Mouse (Mus musculus): Measurements from ENCODE around the gene Scgb1b30. TPM values are rescaled to one million over a fixed set of nuclear protein-coding genes. Genes with fewer than 3 reads are reported as not detected.

Gene Scgb1b30
- polyA plus RNA-seq, 1 experiment from 2014 or later = not detected

DNA sequence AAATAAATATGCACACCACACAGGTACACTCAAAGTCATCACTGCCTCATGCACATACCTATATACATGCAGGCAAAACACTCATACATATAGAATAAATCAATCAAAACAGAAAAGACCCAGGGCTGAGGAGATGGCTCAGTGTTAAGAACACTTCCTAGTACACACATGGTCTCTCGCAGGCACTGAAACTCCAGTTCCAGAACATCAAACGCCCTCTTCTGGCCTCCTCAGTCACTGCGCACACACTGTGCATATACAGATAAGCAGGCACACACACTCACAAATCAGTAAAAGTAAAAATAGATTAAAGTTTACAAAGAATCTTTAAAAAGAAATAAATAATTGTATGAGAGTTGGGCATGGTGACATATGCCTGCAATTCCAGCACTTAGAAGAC is 31.1 kb downstream of the Scgb1b30 start:
- Histone ChIP-seq H3K4me3 (ENCODE audit: low read depth, low read length) (no peak overlapping the region), H3K36me3 (ENCODE audit: control insufficient read depth, insufficient read depth, low read length) (no peaks in the 10 kb centered on the region), H3K9me3 (ENCODE audit: control insufficient read depth, low read length) (no peaks in the 10 kb centered on the region), H3K9ac (replicated peaks; ENCODE audit: low read depth, low read length) (no peak overlapping the region), H3K4me1 (ENCODE audit: control insufficient read depth, insufficient read depth, low read length) (peaks cover 3% of the 10 kb centered on the region; the same call in 1 of the 2 replicates), H3K27ac (ENCODE audit: low read depth, low read length) (no peak overlapping the region), H3K4me2 (ENCODE audit: low read depth, low read length) (no peak overlapping the region), H3K27me3 (ENCODE audit: control insufficient read depth, insufficient read depth, low read length) (no peaks in the 10 kb centered on the region)
- ATAC-seq (ENCODE audit: low read depth) = no peak
- 80% methylated on average over 3 of the region's 3 CpGs for WGBS

DNA sequence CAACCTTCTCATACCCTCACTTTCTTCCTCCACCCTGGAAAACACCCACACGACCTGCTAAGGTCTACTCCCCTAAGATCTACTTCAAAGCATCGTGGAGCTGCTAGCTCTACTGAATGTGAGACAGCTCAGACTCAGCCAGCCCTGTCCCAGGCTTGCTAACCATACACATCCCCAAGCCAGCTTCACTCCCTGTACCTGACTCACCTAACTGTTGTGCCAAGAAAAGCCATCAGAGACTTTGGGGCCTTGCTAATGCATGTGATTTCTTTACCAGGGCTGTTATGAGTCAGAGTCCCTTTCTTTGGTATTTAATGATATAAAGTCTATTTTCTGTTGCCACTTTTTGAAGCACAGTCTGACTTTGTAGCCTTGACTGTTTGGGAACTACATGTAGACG is 35.9 kb downstream of the Scgb1b30 start:
- H3K9ac ChIP-seq (replicated peaks; ENCODE audit: low read depth, low read length) = no peak overlapping the region
- no peak for ATAC-seq (ENCODE audit: low read depth)
- peaks cover 3% of the 10 kb centered on the region; the same call in 1 of the 2 replicates for H3K4me1 ChIP-seq (ENCODE audit: control insufficient read depth, insufficient read depth, low read length)
- peak overlapping the region; percentile 55; the same call in 1 of the 2 replicates for H3K4me2 ChIP-seq (ENCODE audit: low read depth, low read length)
- H3K36me3 ChIP-seq (ENCODE audit: control insufficient read depth, insufficient read depth, low read length) = no peaks in the 10 kb centered on the region
- WGBS = 79% methylated on average over 3 of the region's 3 CpGs
- H3K27ac ChIP-seq (ENCODE audit: low read depth, low read length) = no peak overlapping the region
- H3K4me3 ChIP-seq (ENCODE audit: low read depth, low read length) = no peak overlapping the region
- H3K9me3 ChIP-seq (ENCODE audit: control insufficient read depth, low read length) = no peaks in the 10 kb centered on the region
- H3K27me3 ChIP-seq (ENCODE audit: control insufficient read depth, insufficient read depth, low read length) = no peaks in the 10 kb centered on the region

DNA sequence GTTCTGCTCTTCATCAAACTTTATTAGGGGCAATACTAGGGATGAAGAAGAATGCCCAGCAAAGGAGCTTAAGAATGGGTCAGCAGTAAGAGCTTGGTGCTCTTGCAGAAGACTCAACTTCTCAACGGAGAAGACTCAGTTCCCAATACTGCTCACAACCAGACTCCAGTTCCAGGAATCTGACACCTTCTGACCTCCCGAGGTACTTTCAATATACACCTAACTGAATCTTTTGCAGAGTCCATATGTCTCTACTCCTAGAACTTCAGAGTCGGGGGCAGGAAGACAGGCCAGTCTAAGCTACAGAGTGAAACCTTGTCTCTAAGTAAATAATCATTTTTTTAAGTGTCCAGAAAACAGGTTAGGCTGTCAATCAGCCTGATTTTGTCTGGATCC is 36.7 kb downstream of the Scgb1b30 start:
- Histone ChIP-seq H3K27ac (ENCODE audit: low read depth, low read length) (no peak overlapping the region), H3K36me3 (ENCODE audit: control insufficient read depth, insufficient read depth, low read length) (no peaks in the 10 kb centered on the region), H3K4me1 (ENCODE audit: control insufficient read depth, insufficient read depth, low read length) (peaks cover 3% of the 10 kb centered on the region; the same call in 1 of the 2 replicates), H3K4me3 (ENCODE audit: low read depth, low read length) (peak overlapping the region; percentile 72), H3K27me3 (ENCODE audit: control insufficient read depth, insufficient read depth, low read length) (no peaks in the 10 kb centered on the region), H3K9me3 (ENCODE audit: control insufficient read depth, low read length) (no peaks in the 10 kb centered on the region), H3K9ac (replicated peaks; ENCODE audit: low read depth, low read length) (peak overlapping the region; percentile 92), H3K4me2 (ENCODE audit: low read depth, low read length) (peak overlapping the region; percentile 55)
- WGBS = 11% methylated on average over 3 of the region's 3 CpGs
- peak; percentile 16; the same call in 1 of the 2 replicates for ATAC-seq (ENCODE audit: low read depth)

DNA sequence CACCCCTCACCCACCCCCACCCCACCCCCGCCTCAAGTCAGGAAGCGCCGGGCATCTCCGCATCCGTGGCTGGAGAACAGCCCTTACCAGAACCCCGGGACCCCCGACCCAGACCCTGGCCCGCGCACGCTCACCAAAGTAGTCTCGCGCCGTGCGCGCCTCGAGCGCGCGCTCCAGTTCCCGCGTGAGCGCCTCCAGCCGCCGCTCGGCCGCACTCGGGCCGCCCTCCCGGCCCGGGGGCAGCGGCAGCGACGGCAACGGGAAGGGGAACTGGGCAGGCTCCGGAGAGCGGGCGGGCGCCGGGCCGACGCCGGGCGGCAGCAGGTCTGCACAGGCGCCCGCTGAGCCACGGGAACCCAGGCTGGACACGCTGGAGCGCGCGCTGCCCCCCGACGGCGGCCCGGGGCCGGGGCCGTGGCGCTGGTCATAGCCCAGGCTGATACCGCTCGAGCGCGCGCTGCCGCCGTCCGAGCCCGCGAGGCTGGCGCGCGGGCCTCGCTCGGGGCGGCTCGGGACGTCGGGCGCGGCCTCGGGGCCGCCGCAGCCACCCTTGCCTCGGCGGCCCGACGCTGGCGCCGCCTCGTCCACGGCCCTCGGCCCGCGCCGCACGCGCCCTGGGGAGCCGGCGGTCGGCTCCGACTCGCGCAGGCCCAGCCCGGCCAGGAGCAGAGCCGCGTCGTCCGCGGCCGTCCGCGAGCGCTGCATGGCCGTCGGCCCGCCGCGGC is 37.3 kb downstream of the Scgb1b30 start:
- peak; percentile 83 for ATAC-seq (ENCODE audit: low read depth)
- under 1% methylated on average over 58 of the region's 116 CpGs for WGBS

DNA sequence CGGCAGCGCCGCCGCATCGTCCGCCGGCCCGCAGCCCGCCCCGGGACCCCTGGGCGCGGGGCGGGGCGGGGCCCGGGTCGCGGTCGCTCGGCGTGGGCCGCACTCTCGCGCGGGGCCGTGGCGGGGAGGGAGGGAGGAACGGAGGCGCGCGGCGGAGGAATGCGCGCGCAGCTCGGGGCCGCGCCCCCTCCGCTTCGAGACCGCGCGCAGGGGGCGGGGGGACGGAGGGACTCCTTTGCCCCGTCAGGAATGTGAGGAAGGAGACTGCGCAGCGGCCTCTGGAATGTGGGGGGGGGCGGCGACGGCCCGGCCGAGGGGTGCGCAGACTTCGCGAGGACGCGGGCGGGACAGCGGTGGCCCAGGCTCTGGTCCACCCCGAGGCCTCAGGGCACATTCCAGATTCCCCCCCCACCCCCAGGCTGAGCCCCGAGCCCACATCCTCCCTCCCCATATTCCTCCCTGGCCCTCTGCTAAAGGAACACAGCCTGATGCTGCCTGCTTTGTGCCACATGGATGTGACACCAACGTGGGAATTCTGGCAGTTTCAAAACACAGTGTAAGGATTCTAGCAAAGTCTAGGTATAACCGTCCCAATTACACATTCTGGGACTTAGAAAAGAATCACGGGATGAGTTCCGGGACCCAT is 38.0 kb downstream of the Scgb1b30 start, which contains the start of gene Wtip:
Wtip (minus strand) TSS at position 152 of the 646 bp plus-strand sequence.
- Histone ChIP-seq H3K9me3 (ENCODE audit: control insufficient read depth, low read length) (no peaks in the 10 kb centered on the region), H3K9ac (replicated peaks; ENCODE audit: low read depth, low read length) (peak within 1 kb of the TSS; percentile 92), H3K36me3 (ENCODE audit: control insufficient read depth, insufficient read depth, low read length) (no peaks in the 10 kb centered on the region), H3K4me2 (ENCODE audit: low read depth, low read length) (peak within 1 kb of the TSS; percentile 55), H3K4me3 (ENCODE audit: low read depth, low read length) (peak within 1 kb of the TSS; percentile 72), H3K27ac (ENCODE audit: low read depth, low read length) (peak within 1 kb of the TSS; percentile 64; the same call in 1 of the 2 replicates), H3K27me3 (ENCODE audit: control insufficient read depth, insufficient read depth, low read length) (no peaks in the 10 kb centered on the region), H3K4me1 (ENCODE audit: control insufficient read depth, insufficient read depth, low read length) (peaks cover 3% of the 10 kb centered on the region; the same call in 1 of the 2 replicates)
- peak; percentile 85 for ATAC-seq (ENCODE audit: low read depth)
- WGBS = 2% methylated on average over 27 of the region's 65 CpGs

More for the DNA sequence above, 37.3 kb downstream of the Scgb1b30 start:
- Histone ChIP-seq H3K27ac (ENCODE audit: low read depth, low read length) (peak overlapping the region; percentile 64; the same call in 1 of the 2 replicates), H3K9ac (replicated peaks; ENCODE audit: low read depth, low read length) (peak overlapping the region; percentile 92), H3K4me2 (ENCODE audit: low read depth, low read length) (peak overlapping the region; percentile 55), H3K36me3 (ENCODE audit: control insufficient read depth, insufficient read depth, low read length) (no peaks in the 10 kb centered on the region), H3K27me3 (ENCODE audit: control insufficient read depth, insufficient read depth, low read length) (no peaks in the 10 kb centered on the region), H3K4me1 (ENCODE audit: control insufficient read depth, insufficient read depth, low read length) (peaks cover 3% of the 10 kb centered on the region; the same call in 1 of the 2 replicates), H3K4me3 (ENCODE audit: low read depth, low read length) (peak overlapping the region; percentile 72), H3K9me3 (ENCODE audit: control insufficient read depth, low read length) (no peaks in the 10 kb centered on the region)

DNA sequence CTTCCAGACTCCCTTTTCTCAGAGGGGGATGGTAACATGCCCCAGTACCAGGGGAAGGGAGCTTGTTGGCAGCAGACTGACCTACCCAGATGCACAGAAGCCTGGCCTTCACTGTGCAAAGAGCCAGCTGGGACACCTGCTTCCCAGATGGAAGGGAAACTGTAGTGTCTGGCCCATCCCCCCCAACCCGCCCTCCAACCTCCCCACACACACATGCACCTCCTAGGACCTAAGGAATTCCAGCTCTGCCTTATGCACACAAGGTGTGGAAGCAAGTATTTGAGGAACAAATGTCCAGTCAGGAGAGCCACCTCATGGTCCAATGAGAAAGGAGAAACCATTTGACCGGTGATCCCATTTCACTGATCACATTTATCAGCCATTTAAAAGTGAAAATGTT is 39.1 kb downstream of the Scgb1b30 start:
- no peaks in the 10 kb centered on the region for H3K36me3 ChIP-seq (ENCODE audit: control insufficient read depth, insufficient read depth, low read length)

DNA sequence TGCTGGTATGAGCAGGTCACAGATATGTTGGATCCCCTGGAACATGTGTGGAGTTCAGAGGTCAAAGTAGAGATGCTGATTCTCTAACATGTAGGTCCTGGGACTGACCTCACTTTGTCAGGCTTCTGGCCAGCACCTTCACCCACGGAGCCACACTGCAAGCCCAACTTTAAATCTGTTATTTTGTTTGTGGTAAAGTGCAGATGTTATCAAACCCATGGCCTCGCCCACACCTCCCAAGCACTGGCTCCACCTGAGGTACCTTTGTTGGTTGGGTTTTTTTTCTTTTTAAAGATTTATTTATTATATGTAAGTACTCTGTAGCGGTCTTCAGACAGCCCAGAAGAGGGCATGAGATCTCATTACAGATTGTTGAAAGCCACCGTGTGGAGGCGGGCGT is 44.3 kb downstream of the Scgb1b30 start:
- Histone ChIP-seq H3K9ac (replicated peaks; ENCODE audit: low read depth, low read length) (no peak overlapping the region), H3K4me3 (ENCODE audit: low read depth, low read length) (no peak overlapping the region), H3K4me2 (ENCODE audit: low read depth, low read length) (no peak overlapping the region), H3K27ac (ENCODE audit: low read depth, low read length) (no peak overlapping the region), H3K36me3 (ENCODE audit: control insufficient read depth, insufficient read depth, low read length) (peaks cover 35% of the 10 kb centered on the region), H3K9me3 (ENCODE audit: control insufficient read depth, low read length) (no peaks in the 10 kb centered on the region), H3K27me3 (ENCODE audit: control insufficient read depth, insufficient read depth, low read length) (no peaks in the 10 kb centered on the region), H3K4me1 (ENCODE audit: control insufficient read depth, insufficient read depth, low read length) (no peaks in the 10 kb centered on the region)
- 88% methylated on average over 6 of the region's 6 CpGs for WGBS
- no peak for ATAC-seq (ENCODE audit: low read depth)

More for the DNA sequence above, 39.1 kb downstream of the Scgb1b30 start:
- Histone ChIP-seq H3K4me3 (ENCODE audit: low read depth, low read length) (no peak overlapping the region), H3K4me1 (ENCODE audit: control insufficient read depth, insufficient read depth, low read length) (peaks cover 3% of the 10 kb centered on the region; the same call in 1 of the 2 replicates), H3K4me2 (ENCODE audit: low read depth, low read length) (no peak overlapping the region), H3K9ac (replicated peaks; ENCODE audit: low read depth, low read length) (no peak overlapping the region), H3K27me3 (ENCODE audit: control insufficient read depth, insufficient read depth, low read length) (no peaks in the 10 kb centered on the region), H3K9me3 (ENCODE audit: control insufficient read depth, low read length) (no peaks in the 10 kb centered on the region), H3K27ac (ENCODE audit: low read depth, low read length) (no peak overlapping the region)
- no peak for ATAC-seq (ENCODE audit: low read depth)
- 84% methylated on average over 2 of the region's 2 CpGs for WGBS

DNA sequence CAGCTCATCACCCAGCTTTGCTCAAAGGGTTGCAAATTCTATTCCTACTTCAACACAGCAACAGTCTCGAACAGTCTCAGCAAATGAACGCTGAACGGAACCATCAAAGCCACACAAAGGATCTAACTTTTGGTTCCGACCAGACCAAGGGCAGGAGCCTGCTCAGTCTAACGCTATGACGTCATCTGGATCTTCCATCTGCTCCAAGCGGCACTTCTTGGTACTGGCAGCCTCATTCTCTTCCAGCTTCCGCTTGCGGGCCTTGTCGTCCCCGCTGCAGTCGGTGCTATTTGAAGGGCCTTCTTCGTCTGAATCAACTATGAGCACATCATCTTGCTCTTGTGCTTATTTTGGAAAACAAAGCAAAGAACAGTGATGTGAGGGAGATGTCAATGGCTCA is 45.9 kb downstream of the Scgb1b30 start:
- Histone ChIP-seq H3K36me3 (ENCODE audit: control insufficient read depth, insufficient read depth, low read length) (peaks cover 50% of the 10 kb centered on the region), H3K9ac (replicated peaks; ENCODE audit: low read depth, low read length) (no peak overlapping the region), H3K9me3 (ENCODE audit: control insufficient read depth, low read length) (no peaks in the 10 kb centered on the region), H3K27me3 (ENCODE audit: control insufficient read depth, insufficient read depth, low read length) (no peaks in the 10 kb centered on the region), H3K4me3 (ENCODE audit: low read depth, low read length) (no peak overlapping the region), H3K4me1 (ENCODE audit: control insufficient read depth, insufficient read depth, low read length) (no peaks in the 10 kb centered on the region), H3K4me2 (ENCODE audit: low read depth, low read length) (no peak overlapping the region), H3K27ac (ENCODE audit: low read depth, low read length) (no peak overlapping the region)
- ATAC-seq (ENCODE audit: low read depth) = no peak
- WGBS = 99% methylated on average over 13 of the region's 13 CpGs

DNA sequence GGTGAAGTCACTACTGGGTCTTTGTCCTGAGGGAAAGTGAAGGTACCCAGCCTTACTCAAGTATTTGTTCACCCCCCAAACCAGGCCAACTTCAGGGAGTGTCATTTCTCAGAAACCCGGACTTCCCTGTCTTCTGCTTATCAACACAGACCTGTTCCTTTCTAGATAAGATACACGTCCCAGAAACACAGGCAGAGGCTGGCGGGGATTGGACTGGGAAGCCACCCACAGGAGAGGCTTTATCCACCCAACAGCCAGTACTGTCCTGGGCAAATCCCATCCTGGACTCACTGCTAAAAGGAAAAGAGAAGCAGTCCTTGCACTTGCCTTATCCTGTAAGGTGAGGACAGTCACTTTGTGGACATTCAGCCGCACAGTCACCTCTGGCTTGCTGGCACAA is 52.0 kb downstream of the Scgb1b30 start:
- H3K4me1 ChIP-seq (ENCODE audit: control insufficient read depth, insufficient read depth, low read length) = no peaks in the 10 kb centered on the region
- H3K4me2 ChIP-seq (ENCODE audit: low read depth, low read length) = no peak overlapping the region
- H3K36me3 ChIP-seq (ENCODE audit: control insufficient read depth, insufficient read depth, low read length) = peaks cover 82% of the 10 kb centered on the region
- WGBS = 95% methylated on average over 4 of the region's 4 CpGs
- no peak overlapping the region for H3K27ac ChIP-seq (ENCODE audit: low read depth, low read length)
- no peaks in the 10 kb centered on the region for H3K27me3 ChIP-seq (ENCODE audit: control insufficient read depth, insufficient read depth, low read length)
- no peak overlapping the region for H3K4me3 ChIP-seq (ENCODE audit: low read depth, low read length)
- H3K9me3 ChIP-seq (ENCODE audit: control insufficient read depth, low read length) = no peaks in the 10 kb centered on the region
- no peak for ATAC-seq (ENCODE audit: low read depth)
- H3K9ac ChIP-seq (replicated peaks; ENCODE audit: low read depth, low read length) = no peak overlapping the region
